Mouse (Mus musculus): ENCODE results near the gene Dcps. TPM values are rescaled to one million over a fixed set of nuclear protein-coding genes. Genes with fewer than 3 reads are reported as not detected.

Gene Dcps
- 52.2 TPM for polyA plus RNA-seq (2017; shearing (Covaris generic))

GRCm38 (mm10) chr9:35175251-35176123 is at the start of gene Dcps:
Dcps (minus strand) TSS chr9:35176061.

GRCm38 (mm10) chr9:35210542-35211474 is 34.9 kb upstream of the Dcps start, which contains the start of gene Foxred1:
Foxred1 (minus strand) TSS chr9:35211055.

GRCm38 (mm10) chr9:35199772-35200471 is 24.1 kb upstream of the Dcps start, which contains the start of the genes Srpr and Tirap:
Srpr (plus strand) TSS chr9:35200175.
Tirap (minus strand) TSS chr9:35200291.

GRCm38 (mm10) chr9:35119168-35119567 is 56.7 kb downstream of the Dcps start, which contains the start of gene St3gal4:
St3gal4 (minus strand) TSS chr9:35119268.

Other genes starting within 250 kb of the Dcps start
- gene St3gal4, start 56.8 kb downstream of the Dcps start, polyA plus RNA-seq (2017; shearing (Covaris generic)), result 44.1 TPM
- 188 TPM for gene Srpr, start 24.1 kb upstream of the Dcps start, polyA plus RNA-seq (2017; shearing (Covaris generic))
- 5.0 TPM for gene Tirap, start 24.2 kb upstream of the Dcps start, polyA plus RNA-seq (2017; shearing (Covaris generic))
- 34.4 TPM for gene Foxred1, start 35.0 kb upstream of the Dcps start, polyA plus RNA-seq (2017; shearing (Covaris generic))
- 15.3 TPM for gene Fam118b, start 91.7 kb upstream of the Dcps start, polyA plus RNA-seq (2017; shearing (Covaris generic))
- 44.8 TPM for gene Rpusd4, start 91.8 kb upstream of the Dcps start, polyA plus RNA-seq (2017; shearing (Covaris generic))
- gene Cdon, start 245.1 kb upstream of the Dcps start, polyA plus RNA-seq (2017; shearing (Covaris generic)), result 11.4 TPM

Data from effector memory CD4-positive, alpha-beta T cell, adult 7 months (primary cell).